9 mouse cellular contexts compared by ENCODE assay signal in the genomic region with DNA sequence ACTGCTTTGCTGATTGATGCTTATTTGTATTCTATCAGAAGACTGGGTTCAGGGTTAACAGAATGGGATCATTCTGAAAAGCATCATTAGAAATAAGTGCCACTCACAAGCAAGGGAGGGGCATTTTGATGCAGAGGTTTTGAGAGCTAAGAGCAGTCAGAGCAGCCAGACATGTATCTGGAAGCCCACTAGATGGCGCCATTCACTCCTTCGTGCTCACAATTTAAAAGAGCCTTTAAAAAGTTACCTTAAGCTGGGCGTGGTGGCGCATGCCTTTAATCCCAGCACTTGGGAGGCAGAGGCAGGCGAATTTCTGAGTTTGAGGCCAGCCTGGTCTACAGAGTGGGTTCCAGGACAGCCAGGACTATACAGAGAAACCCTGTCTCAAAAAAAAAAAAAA. TPM values are rescaled to one million over a fixed set of nuclear protein-coding genes. Genes with fewer than 3 reads are reported as not detected.
A peak's percentile ranks its signal among the peaks of the same experiment; 100 is the strongest.
DNase-seq lines count a peak whose midpoint lies in the region; ATAC-seq lines count a peak whose summit lies in the region.
"Not testable (repeated sequence)": the region's sequence is repeated elsewhere in the genome, so short reads cannot be mapped to it uniquely, and the experiment has no call there.
"Had no signal": no experiment of that assay in that cellular context is flagged by ENCODE, and none has a peak within 500 bp of the region (broad histone marks: within the 10 kb centered on the region; RNA-seq: fewer than 3 reads in every experiment).

No protein-coding gene starts in this region.

- not testable (repeated sequence) for H3K4me3 ChIP-seq in forebrain, embryonic 16.5 days (replicated peaks; ENCODE audit: low read length); hindbrain, embryonic 11.5 days (ENCODE audit: low read depth, low read length)

- H3K9me3 ChIP-seq in forebrain, embryonic 16.5 days (ENCODE audit: control insufficient read depth, low read length); hindbrain, embryonic 11.5 days (ENCODE audit: control insufficient read depth, low read length): not testable (repeated sequence)

- H3K9ac ChIP-seq in forebrain, embryonic 16.5 days (replicated peaks; ENCODE audit: low read depth, low read length); hindbrain, embryonic 11.5 days (ENCODE audit: low read depth, low read length): not testable (repeated sequence)

- not testable (repeated sequence) for H3K27ac ChIP-seq in forebrain, embryonic 16.5 days (ENCODE audit: low read length); hindbrain, embryonic 11.5 days (ENCODE audit: low read depth, low read length)

- H3K27me3 ChIP-seq in forebrain, embryonic 16.5 days (replicated peaks; ENCODE audit: control insufficient read depth, insufficient read depth, low read length); hindbrain, embryonic 11.5 days (ENCODE audit: control insufficient read depth, insufficient read depth, low read length): not testable (repeated sequence)

- DNase-seq in NIH3T3 (ENCODE audit: low read depth): peak; percentile 75
- DNase-seq in cerebellum, adult 18-20 months: peak; percentile 24 to 43
- peak; percentile 74 for DNase-seq in hindbrain, embryonic 11.5 days (ENCODE audit: low spot score)
- peak; percentile 28 to 32 for DNase-seq in layer of hippocampus, postnatal 36 days
- peak; percentile 58 for DNase-seq in right cerebral cortex, postnatal 4 days

- WGBS in forebrain, embryonic 16.5 days: 40% methylated on average over 5 of the region's 5 CpGs
- 42% methylated on average over 5 of the region's 5 CpGs for WGBS in hindbrain, embryonic 11.5 days

- H3K4me2 ChIP-seq in forebrain, embryonic 16.5 days (ENCODE audit: low read length); hindbrain, embryonic 11.5 days (replicated peaks; ENCODE audit: low read depth, low read length): not testable (repeated sequence)

- not testable (repeated sequence) for H3K36me3 ChIP-seq in forebrain, embryonic 16.5 days (ENCODE audit: control insufficient read depth, insufficient read depth); hindbrain, embryonic 11.5 days (ENCODE audit: control insufficient read depth, insufficient read depth, low read length)

- H3K4me1 ChIP-seq in forebrain, embryonic 16.5 days (replicated peaks; ENCODE audit: control insufficient read depth, insufficient read depth, low read length); hindbrain, embryonic 11.5 days (replicated peaks; ENCODE audit: control insufficient read depth, insufficient read depth, low read length): not testable (repeated sequence)

- ATAC-seq in forebrain, embryonic 16.5 days: peak; percentile 27; the same call in 1 of the 2 replicates
- not testable (repeated sequence) for ATAC-seq in hindbrain, embryonic 11.5 days (ENCODE audit: low FRiP score)
- ATAC-seq in megakaryocyte, adult 5-6 weeks (ENCODE audit: poor library complexity, severe bottlenecking): peak; percentile 83

RNA-seq across cellular contexts. Expression of a gene that starts 26.9 kb away (rescaled TPM):
- 0.32 TPM in 1 of 2 replicates, not detected in the other for polyA plus RNA-seq in forebrain, embryonic 16.5 days (2015; fragmentation: Nextera tagmentation; extraction: Ambion mirVana)
- polyA plus RNA-seq in hindbrain, embryonic 11.5 days (2014; fragmentation: Nextera tagmentation; extraction: Ambion mirVana): 0.19 TPM in 1 of 2 replicates, not detected in the other
- total RNA-seq in layer of hippocampus, postnatal 36 days (2021): under 1 TPM; 0.40 to 0.55 TPM
- 1.1 and 1.9 TPM in 2 replicates for total RNA-seq in megakaryocyte, adult 5-6 weeks (2015)
- 3.1 and 7.6 TPM in 2 replicates for total RNA-seq in megakaryocyte, adult 5-6 weeks (2017)
- polyA plus RNA-seq: heart, embryonic 15.5 days; neural tube, embryonic 15.5 days had no signal
